Mouse (Mus musculus): ENCODE measurements around the gene Ercc4. TPM values are rescaled to one million over a fixed set of nuclear protein-coding genes. Genes with fewer than 3 reads are reported as not detected.
"Not testable (repeated sequence)": the region's sequence is repeated elsewhere in the genome, so short reads cannot be mapped to it uniquely, and the experiment has no call there.

Ercc4 gene
- polyA plus RNA-seq, 2 experiments: 14.1 to 15.0 TPM

DNA sequence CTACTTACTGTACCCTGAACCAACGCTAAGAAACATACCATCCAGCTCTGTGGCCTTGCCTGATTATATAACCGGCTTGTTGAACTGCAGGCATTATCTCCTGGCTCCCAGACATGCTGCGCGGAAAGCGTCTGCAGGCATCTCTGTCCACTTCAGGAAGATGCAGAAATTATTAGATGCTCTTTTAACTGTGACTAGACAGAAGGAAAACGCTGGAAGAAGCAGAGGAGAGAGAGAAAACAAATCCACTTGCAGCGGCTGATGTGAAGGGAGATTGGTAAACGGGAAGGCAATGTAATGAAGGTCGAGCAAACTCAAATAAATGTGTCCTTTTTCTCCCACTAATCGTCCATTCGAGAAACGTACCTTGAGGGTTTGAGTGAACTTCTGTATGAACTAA lies 1.1 kb upstream of the Ercc4 start:
- Histone ChIP-seq H3K36me3 (ENCODE audit: control insufficient read depth, insufficient read depth, low read length) (peaks cover 14% of the 10 kb centered on the region; the same call in 1 of the 2 replicates), H3K27ac (replicated peaks; ENCODE audit: low read depth, low read length) (no peak overlapping the region), H3K9me3 (ENCODE audit: control insufficient read depth, low read length) (no peaks in the 10 kb centered on the region), H3K4me3 (replicated peaks; ENCODE audit: low read length) (no peak overlapping the region), H3K4me2 (replicated peaks; ENCODE audit: low read depth, low read length, severe bottlenecking) (no peak overlapping the region), H3K27me3 (ENCODE audit: control insufficient read depth, insufficient read depth, low read length) (no peaks in the 10 kb centered on the region), H3K4me1 (ENCODE audit: control insufficient read depth, insufficient read depth, low read length) (peaks cover 5% of the 10 kb centered on the region; the same call in 1 of the 2 replicates), H3K9ac (ENCODE audit: low read depth, low read length, severe bottlenecking) (no peak overlapping the region)
- no peak for TF ChIP-seq POLR2A (IDR thresholded peaks at IDR 0.05; ENCODE audit: borderline replicate concordance, extremely low read depth, insufficient read depth, insufficient read length)
- WGBS: 88% methylated on average over 12 of the region's 12 CpGs
- no peak for DNase-seq (ENCODE audit: low spot score)
- no peak for ATAC-seq (ENCODE audit: low FRiP score, low read depth)

DNA sequence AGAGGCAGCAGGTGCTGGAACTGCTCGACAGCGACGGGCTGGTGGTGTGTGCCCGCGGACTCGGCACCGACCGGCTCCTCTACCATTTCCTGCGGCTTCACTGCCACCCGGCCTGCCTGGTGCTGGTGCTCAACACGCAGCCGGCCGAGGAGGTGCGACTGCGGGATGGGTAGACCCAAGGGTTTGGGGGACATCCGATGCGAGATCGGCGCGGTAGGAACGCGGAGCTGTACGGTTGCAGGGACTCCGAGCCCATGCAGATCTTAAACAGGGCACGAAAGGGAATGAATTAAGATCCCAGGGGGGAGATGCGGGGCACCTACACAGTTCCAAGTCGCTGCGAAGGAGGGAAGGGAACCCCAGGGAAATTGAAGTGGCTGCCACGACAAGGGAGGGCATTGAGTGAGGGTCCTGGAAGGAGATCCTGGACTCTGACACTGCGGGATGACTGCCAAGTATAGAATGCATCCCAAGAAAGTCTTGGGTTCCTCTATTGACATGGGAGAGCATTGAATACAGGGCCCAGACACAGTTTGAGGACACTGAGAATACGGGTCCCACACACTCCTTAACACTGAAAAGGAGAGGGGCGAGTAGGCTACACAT lies 609 bp downstream of the Ercc4 start:
- ATAC-seq (ENCODE audit: low FRiP score, low read depth): no peak
- TF ChIP-seq POLR2A (IDR thresholded peaks at IDR 0.05; ENCODE audit: borderline replicate concordance, extremely low read depth, insufficient read depth, insufficient read length): 0 out of 2 replicates have a peak, but pooled peaks have one; percentile 27
- Histone ChIP-seq H3K27me3 (ENCODE audit: control insufficient read depth, insufficient read depth, low read length) (no peaks in the 10 kb centered on the region), H3K27ac (replicated peaks; ENCODE audit: low read depth, low read length) (peak overlapping the region; percentile 55), H3K9me3 (ENCODE audit: control insufficient read depth, low read length) (no peaks in the 10 kb centered on the region), H3K36me3 (ENCODE audit: control insufficient read depth, insufficient read depth, low read length) (peaks cover 27% of the 10 kb centered on the region), H3K9ac (ENCODE audit: low read depth, low read length, severe bottlenecking) (peak overlapping the region; percentile 88), H3K4me1 (ENCODE audit: control insufficient read depth, insufficient read depth, low read length) (peaks cover 5% of the 10 kb centered on the region; the same call in 1 of the 2 replicates), H3K4me3 (replicated peaks; ENCODE audit: low read length) (peak overlapping the region; percentile 65), H3K4me2 (replicated peaks; ENCODE audit: low read depth, low read length, severe bottlenecking) (peak overlapping the region; percentile 74)
- WGBS: under 1% methylated on average over 22 of the region's 32 CpGs
- no peak for DNase-seq (ENCODE audit: low spot score)

- H3K36me3 ChIP-seq (ENCODE audit: control insufficient read depth, insufficient read depth, low read length): peaks cover 39% of the 10 kb centered on the region
- H3K27me3 ChIP-seq (ENCODE audit: control insufficient read depth, insufficient read depth, low read length): no peaks in the 10 kb centered on the region
- H3K4me1 ChIP-seq (ENCODE audit: control insufficient read depth, insufficient read depth, low read length): peaks cover 5% of the 10 kb centered on the region; the same call in 1 of the 2 replicates
- H3K9me3 ChIP-seq (ENCODE audit: control insufficient read depth, low read length): no peaks in the 10 kb centered on the region
- WGBS: 97% methylated on average over 2 of the region's 2 CpGs
- no peak overlapping the region for H3K4me3 ChIP-seq (replicated peaks; ENCODE audit: low read length)
- DNase-seq (ENCODE audit: low spot score) (no peak), ATAC-seq (ENCODE audit: low FRiP score, low read depth) (no peak)
- no peak overlapping the region for H3K9ac ChIP-seq (ENCODE audit: low read depth, low read length, severe bottlenecking)
- H3K27ac ChIP-seq (replicated peaks; ENCODE audit: low read depth, low read length): no peak overlapping the region
- H3K4me2 ChIP-seq (replicated peaks; ENCODE audit: low read depth, low read length, severe bottlenecking): no peak overlapping the region
- TF ChIP-seq POLR2A (IDR thresholded peaks at IDR 0.05; ENCODE audit: borderline replicate concordance, extremely low read depth, insufficient read depth, insufficient read length): no peak
Measured at GRCm38 (mm10) chr16:13114821-13115220, 5.3 kb downstream of the Ercc4 start.

DNA sequence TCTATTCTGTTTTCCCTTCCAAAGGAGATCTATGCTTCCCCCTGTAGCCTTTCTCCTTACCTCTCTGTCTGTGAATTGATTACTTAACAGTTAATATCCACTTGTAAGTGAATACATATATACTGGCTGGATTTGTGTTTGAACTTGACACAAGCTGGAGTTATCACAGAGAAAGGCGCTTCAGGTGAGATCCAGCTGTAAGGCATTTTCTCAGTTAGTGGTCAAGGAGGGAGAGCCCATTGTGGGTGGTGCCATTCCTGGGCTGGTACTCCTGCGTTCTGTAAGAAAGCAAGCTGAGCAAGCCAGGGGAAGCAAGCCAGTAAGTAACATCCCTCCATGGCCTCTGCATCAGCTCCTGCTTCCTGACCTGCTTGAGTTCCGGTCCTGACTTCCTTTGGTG lies 6.0 kb downstream of the Ercc4 start:
- peaks cover 39% of the 10 kb centered on the region for H3K36me3 ChIP-seq (ENCODE audit: control insufficient read depth, insufficient read depth, low read length)
- not testable (repeated sequence) for ATAC-seq (ENCODE audit: low FRiP score, low read depth); H3K27me3 ChIP-seq (ENCODE audit: control insufficient read depth, insufficient read depth, low read length); H3K4me3 ChIP-seq (replicated peaks; ENCODE audit: low read length); DNase-seq (ENCODE audit: low spot score); H3K4me1 ChIP-seq (ENCODE audit: control insufficient read depth, insufficient read depth, low read length); H3K27ac ChIP-seq (replicated peaks; ENCODE audit: low read depth, low read length); H3K9ac ChIP-seq (ENCODE audit: low read depth, low read length, severe bottlenecking); H3K9me3 ChIP-seq (ENCODE audit: control insufficient read depth, low read length); H3K4me2 ChIP-seq (replicated peaks; ENCODE audit: low read depth, low read length, severe bottlenecking)
- whole genome bisulfite sequencing: 94% methylated on average over 3 of the region's 3 CpGs

DNA sequence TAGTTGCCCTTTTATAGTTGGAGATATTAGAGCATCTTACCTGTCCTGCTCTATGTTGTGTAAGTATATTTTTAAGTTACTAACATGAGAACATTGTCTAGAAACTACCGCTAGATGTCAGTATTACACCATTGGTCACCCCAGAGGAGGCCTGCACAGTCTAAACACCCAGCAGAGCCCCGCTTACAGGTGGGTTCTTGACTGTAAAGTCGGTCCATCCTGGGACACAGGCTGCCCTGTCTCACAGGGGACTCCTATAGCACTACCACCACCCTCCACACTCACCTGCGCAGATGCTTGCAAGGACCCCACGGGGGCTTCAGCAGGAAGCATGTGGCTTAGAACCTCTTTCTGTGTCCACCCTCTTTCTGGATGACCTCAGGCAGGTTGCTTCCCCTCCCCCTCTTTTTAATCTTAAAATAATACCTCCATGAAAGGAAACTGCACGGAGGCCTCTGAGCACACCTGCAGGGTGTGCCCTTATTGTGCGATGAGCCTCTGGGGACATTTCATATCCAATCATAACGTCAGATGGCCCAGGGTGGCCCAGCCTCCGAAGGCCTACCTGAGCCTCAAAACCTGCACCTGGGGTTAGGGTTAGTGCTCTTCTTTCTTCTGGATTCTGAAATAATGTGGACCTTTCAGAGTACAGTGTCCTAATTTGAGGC lies 7.9 kb downstream of the Ercc4 start:
- Histone ChIP-seq H3K4me3 (replicated peaks; ENCODE audit: low read length) (no peak overlapping the region), H3K4me1 (ENCODE audit: control insufficient read depth, insufficient read depth, low read length) (no peaks in the 10 kb centered on the region), H3K27ac (replicated peaks; ENCODE audit: low read depth, low read length) (no peak overlapping the region), H3K4me2 (replicated peaks; ENCODE audit: low read depth, low read length, severe bottlenecking) (no peak overlapping the region), H3K36me3 (ENCODE audit: control insufficient read depth, insufficient read depth, low read length) (peaks cover 37% of the 10 kb centered on the region), H3K9me3 (ENCODE audit: control insufficient read depth, low read length) (no peaks in the 10 kb centered on the region), H3K9ac (ENCODE audit: low read depth, low read length, severe bottlenecking) (no peak overlapping the region), H3K27me3 (ENCODE audit: control insufficient read depth, insufficient read depth, low read length) (no peaks in the 10 kb centered on the region)
- TF ChIP-seq POLR2A (IDR thresholded peaks at IDR 0.05; ENCODE audit: borderline replicate concordance, extremely low read depth, insufficient read depth, insufficient read length): no peak
- WGBS: 59% methylated on average over 9 of the region's 9 CpGs
- DNase-seq (ENCODE audit: low spot score) (peak; percentile 90), ATAC-seq (ENCODE audit: low FRiP score, low read depth) (peak; percentile 72; the same call in 1 of the 2 replicates)

All from limb, embryonic 14.5 days (tissue).